Mouse (Mus musculus) heart, postnatal 14 days (tissue): ENCODE measurements at regions not wholly inside any gene's neighbourhood (a gene's known extent, or its start where the extent isn't known, plus 50 kb on each side); places are given as distances from the start of the nearest gene placed in this dataset.

ENCODE experiments used
- DNase-seq, 2 experiments: peaks; one replicate each; pipeline ENCODE4 v3.0.0; 2021 to 2022
- intact Hi-C: fragments of 180-260 bp; cut with DNase I; formaldehyde crosslinking; loops from one replicate; pipeline ENCODE4 v1.15.1; 2025

- no peak for DNase-seq
- intact Hi-C loops = no loop called here
Measured at GRCm38 (mm10) chr15:61609656-61610055, 686.8 kb upstream of the A1bg start.

GRCm38 (mm10) chr15:61608301-61608731 is 685.5 kb upstream of the A1bg start:
- intact Hi-C loops = no loop called here
- DNase-seq = peak in 1 of 2 experiments; percentile 5

GRCm38 (mm10) chr15:61599734-61600133 is 676.9 kb upstream of the A1bg start:
- intact Hi-C loops = no loop called here
- peak in 1 of 2 experiments; percentile 2 for DNase-seq

- intact Hi-C loops = no loop called here
- DNase-seq = no peak
Measured at GRCm38 (mm10) chr15:61596318-61596717, 673.5 kb upstream of the A1bg start.

GRCm38 (mm10) chr15:61588956-61589355 is 666.1 kb upstream of the A1bg start:
- intact Hi-C loops = no loop called here
- DNase-seq = no peak

- intact Hi-C loops = no loop called here
- DNase-seq = no peak
Measured at GRCm38 (mm10) chr15:61582335-61582734, 659.5 kb upstream of the A1bg start.

GRCm38 (mm10) chr15:61563347-61563746 is 640.5 kb upstream of the A1bg start:
- intact Hi-C loops = no loop called here
- DNase-seq = no peak

- intact Hi-C loops = no loop called here
- peak in 1 of 2 experiments; percentile 10 for DNase-seq
Measured at GRCm38 (mm10) chr15:61562252-61562651, 639.4 kb upstream of the A1bg start.

GRCm38 (mm10) chr15:61553908-61554307 is 631.1 kb upstream of the A1bg start:
- no peak for DNase-seq

GRCm38 (mm10) chr15:61553081-61553680 is 630.4 kb upstream of the A1bg start:
- intact Hi-C loops = no loop called here
- DNase-seq = no peak

More at GRCm38 (mm10) chr15:61553908-61554307, 631.1 kb upstream of the A1bg start:
- intact Hi-C loops = no loop called here

GRCm38 (mm10) chr15:61551206-61551605 is 628.4 kb upstream of the A1bg start:
- intact Hi-C loops = no loop called here

GRCm38 (mm10) chr15:61548400-61548799 is 625.6 kb upstream of the A1bg start:
- no peak for DNase-seq
- intact Hi-C loops = no loop called here

More at GRCm38 (mm10) chr15:61551206-61551605, 628.4 kb upstream of the A1bg start:
- DNase-seq = no peak

- intact Hi-C loops = no loop called here
- DNase-seq = no peak
Measured at GRCm38 (mm10) chr15:61546608-61547007, 623.8 kb upstream of the A1bg start.

- DNase-seq = no peak
- intact Hi-C loops = no loop called here
Measured at GRCm38 (mm10) chr15:61544074-61544473, 621.3 kb upstream of the A1bg start.

GRCm38 (mm10) chr15:61541643-61542042 is 618.8 kb upstream of the A1bg start:
- DNase-seq = no peak
- intact Hi-C loops = no loop called here

GRCm38 (mm10) chr15:61540753-61541421 is 618.1 kb upstream of the A1bg start:
- intact Hi-C loops = no loop called here
- DNase-seq = no peak

GRCm38 (mm10) chr15:61538930-61539329 is 616.1 kb upstream of the A1bg start:
- intact Hi-C loops = no loop called here
- DNase-seq = no peak

- intact Hi-C loops = no loop called here
- DNase-seq = no peak
Measured at GRCm38 (mm10) chr15:61538169-61538755, 615.5 kb upstream of the A1bg start.

GRCm38 (mm10) chr15:61536332-61536716 is 613.5 kb upstream of the A1bg start:
- intact Hi-C loops = no loop called here

GRCm38 (mm10) chr15:61535644-61536331 is 613.0 kb upstream of the A1bg start:
- no peak for DNase-seq
- intact Hi-C loops = no loop called here

More at GRCm38 (mm10) chr15:61536332-61536716, 613.5 kb upstream of the A1bg start:
- no peak for DNase-seq

GRCm38 (mm10) chr15:61535180-61535579 is 612.4 kb upstream of the A1bg start:
- intact Hi-C loops = no loop called here
- no peak for DNase-seq
